Mouse (Mus musculus) heart, adult 2 months (tissue): ENCODE results near the gene Slc16a10. TPM values are rescaled to one million over a fixed set of nuclear protein-coding genes. Genes with fewer than 3 reads are reported as not detected.

Experiments used
- DNase-seq, 2 experiments: peaks; one replicate each; pipeline ENCODE4 v3.0.0; 2021
- H3K27ac ChIP-seq: fragments of 200-600 bp; 2 replicates; pipeline ENCODE4 v1.8.1; 2022
- H3K27me3 ChIP-seq: fragments of 200-500 bp; 2 replicates; pipeline ENCODE4 v1.6.1; 2012; ENCODE audit warnings: mild to moderate bottlenecking, low read length, inconsistent platforms, mixed read lengths; ENCODE audit not compliant: control insufficient read depth, insufficient read depth
- H3K36me3 ChIP-seq: fragments of 200-500 bp; 2 replicates; pipeline ENCODE4 v1.6.1; 2012; ENCODE audit warnings: low read length, inconsistent platforms; ENCODE audit not compliant: control insufficient read depth, insufficient read depth
- H3K4me1 ChIP-seq: fragments of 200-500 bp; 2 replicates; pipeline ENCODE4 v1.6.1; 2011; ENCODE audit warnings: low read length; ENCODE audit not compliant: control insufficient read depth, insufficient read depth
- H3K4me3 ChIP-seq: fragments of 200-600 bp; 2 replicates; pipeline ENCODE4 v1.8.1; 2022
- H3K79me2 ChIP-seq: fragments of 200-500 bp; replicated peaks from 2 replicates; pipeline ENCODE4 v1.6.1; 2012; ENCODE audit warnings: mild to moderate bottlenecking, inconsistent platforms, low read length, moderate library complexity, mixed read lengths; ENCODE audit not compliant: control insufficient read depth, insufficient read depth
- H3K9ac ChIP-seq: fragments of 200-500 bp; 2 replicates; pipeline ENCODE4 v1.6.1; 2012; ENCODE audit warnings: low read depth, mild to moderate bottlenecking, control low read depth, inconsistent platforms, low read length, mixed read lengths
- CTCF ChIP-seq: fragments of 200-600 bp; IDR thresholded peaks from 2 replicates; pipeline ENCODE4 v1.8.1; 2022; ENCODE audit warnings: antibody characterized with exemption, mild to moderate bottlenecking, moderate library complexity
- EP300 ChIP-seq: fragments of 200-500 bp; IDR thresholded peaks from 2 replicates; pipeline ENCODE4 v1.6.1; 2011; ENCODE audit warnings: low read depth, low read length, control low read depth; ENCODE audit not compliant: insufficient read depth
- POLR2A ChIP-seq: fragments of 200-500 bp; IDR thresholded peaks from 2 replicates; pipeline ENCODE4 v1.6.1; 2011; ENCODE audit warnings: mild to moderate bottlenecking, low read depth, low read length, control low read depth; ENCODE audit not compliant: insufficient read depth
- WGBS: fragments of 180-500 bp; shearing (Covaris S2); methylation state at CpG from one replicate; pipeline ENCODE4 v1.1.7; 2018; 5-methylcytosine and 5-hydroxymethylcytosine counted together
- intact Hi-C: fragments of 180-260 bp; cut with DNase I; formaldehyde crosslinking; loops from one replicate; pipeline ENCODE4 v1.15.1; 2025
- polyA plus RNA-seq: library from polyadenylated mRNA; depleted of rRNA; stranded (reverse); fragments of >200 nt; gene quantifications from 2 replicates; pipeline ENCODE4 v1.2.3, GENCODE M21; 2012
- total RNA-seq, 2 experiments: library from RNA; stranded (reverse); gene quantifications; 2 replicates each; pipeline ENCODE4 v1.2.3; 2021

The Slc16a10 gene
- total and polyA plus RNA-seq, 3 experiments: 15.3 to 21.9 (median 21.0) TPM

DNA sequence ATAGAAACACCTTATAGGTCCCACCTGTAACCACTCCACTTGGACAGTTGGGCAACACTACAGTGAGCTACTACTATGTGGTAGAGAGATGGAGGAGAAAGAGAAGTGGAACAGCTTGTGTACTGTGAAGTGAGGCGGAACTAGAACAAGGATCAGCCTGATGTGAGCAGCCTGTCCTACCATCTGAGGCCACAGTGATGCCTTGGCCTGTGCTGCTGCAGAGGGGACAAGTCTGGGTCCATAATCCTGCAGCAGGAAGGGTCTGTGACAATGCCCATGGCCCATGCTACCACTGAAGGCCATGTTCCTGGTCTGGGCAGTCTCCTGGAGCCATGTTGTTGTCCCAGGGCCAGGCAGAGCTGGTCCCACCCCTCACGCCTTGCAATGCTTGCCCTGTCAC lies 19.2 kb upstream of the Slc16a10 start:
- Histone ChIP-seq H3K4me1 (no peaks in the 10 kb centered on the region), H3K9ac (no peak overlapping the region), H3K27me3 (no peaks in the 10 kb centered on the region), H3K79me2 (no peaks in the 10 kb centered on the region), H3K36me3 (no peaks in the 10 kb centered on the region), H3K27ac (no peak overlapping the region), H3K4me3 (no peak overlapping the region)
- no peak for DNase-seq
- 82% methylated on average over 2 of the region's 2 CpGs for WGBS
- intact Hi-C loops: no loop called here
- TF ChIP-seq CTCF (no peak), POLR2A (no peak), EP300 (no peak)

- Histone ChIP-seq H3K27ac (no peak overlapping the region), H3K36me3 (no peaks in the 10 kb centered on the region), H3K27me3 (no peaks in the 10 kb centered on the region), H3K79me2 (no peaks in the 10 kb centered on the region), H3K9ac (no peak overlapping the region), H3K4me1 (peaks cover 2% of the 10 kb centered on the region), H3K4me3 (no peak overlapping the region)
- 66% methylated on average over 4 of the region's 4 CpGs for WGBS
- DNase-seq: no peak
- intact Hi-C loops: no loop called here
- TF ChIP-seq EP300 (no peak), POLR2A (no peak), CTCF (no peak)
These were observed 10.4 kb upstream of the Slc16a10 start for GRCm38 (mm10) chr10:40152550-40152857.

- Histone ChIP-seq H3K79me2 (no peaks in the 10 kb centered on the region), H3K27ac (no peak overlapping the region), H3K27me3 (no peaks in the 10 kb centered on the region), H3K4me3 (no peak overlapping the region), H3K4me1 (peaks cover 2% of the 10 kb centered on the region), H3K36me3 (no peaks in the 10 kb centered on the region), H3K9ac (no peak overlapping the region)
- 56% methylated on average over 8 of the region's 8 CpGs for WGBS
- intact Hi-C loops: no loop called here
- TF ChIP-seq POLR2A (no peak), CTCF (no peak), EP300 (no peak)
- DNase-seq: no peak
These were observed 9.9 kb upstream of the Slc16a10 start for GRCm38 (mm10) chr10:40151852-40152549.

GRCm38 (mm10) chr10:40149584-40150145 lies 7.6 kb upstream of the Slc16a10 start:
- no peak overlapping the region for H3K4me3 ChIP-seq
- no peaks in the 10 kb centered on the region for H3K79me2 ChIP-seq
- H3K36me3 ChIP-seq: no peaks in the 10 kb centered on the region
- 92% methylated on average over 5 of the region's 5 CpGs for WGBS
- H3K4me1 ChIP-seq: peaks cover 2% of the 10 kb centered on the region
- H3K9ac ChIP-seq: no peak overlapping the region
- no peak for TF ChIP-seq EP300
- no peak for TF ChIP-seq POLR2A
- TF ChIP-seq CTCF: no peak
- no peaks in the 10 kb centered on the region for H3K27me3 ChIP-seq
- intact Hi-C loops: no loop called here
- DNase-seq: no peak
- no peak overlapping the region for H3K27ac ChIP-seq

- H3K27me3 ChIP-seq: no peaks in the 10 kb centered on the region
- 83% methylated on average over 8 of the region's 8 CpGs for WGBS
- peaks cover 2% of the 10 kb centered on the region for H3K4me1 ChIP-seq
- DNase-seq: no peak
- no peak overlapping the region for H3K4me3 ChIP-seq
- no peaks in the 10 kb centered on the region for H3K79me2 ChIP-seq
- TF ChIP-seq CTCF (no peak), EP300 (no peak), POLR2A (no peak)
- H3K9ac ChIP-seq: no peak overlapping the region
- intact Hi-C loops: no loop called here
- H3K36me3 ChIP-seq: no peaks in the 10 kb centered on the region
- no peak overlapping the region for H3K27ac ChIP-seq
These were observed 5.4 kb upstream of the Slc16a10 start for GRCm38 (mm10) chr10:40147325-40148059.

GRCm38 (mm10) chr10:40146451-40146850 lies 4.4 kb upstream of the Slc16a10 start:
- no peak for DNase-seq
- intact Hi-C loops: no loop called here
- Histone ChIP-seq H3K4me1 (no peaks in the 10 kb centered on the region), H3K27ac (no peak overlapping the region), H3K4me3 (no peak overlapping the region), H3K36me3 (no peaks in the 10 kb centered on the region), H3K79me2 (no peaks in the 10 kb centered on the region), H3K27me3 (no peaks in the 10 kb centered on the region), H3K9ac (no peak overlapping the region)
- 48% methylated on average over 3 of the region's 3 CpGs for WGBS
- TF ChIP-seq CTCF: no peak
- TF ChIP-seq POLR2A: no peak
